Mouse (Mus musculus): ENCODE data around the gene Ebpl.

Gene Ebpl

DNA sequence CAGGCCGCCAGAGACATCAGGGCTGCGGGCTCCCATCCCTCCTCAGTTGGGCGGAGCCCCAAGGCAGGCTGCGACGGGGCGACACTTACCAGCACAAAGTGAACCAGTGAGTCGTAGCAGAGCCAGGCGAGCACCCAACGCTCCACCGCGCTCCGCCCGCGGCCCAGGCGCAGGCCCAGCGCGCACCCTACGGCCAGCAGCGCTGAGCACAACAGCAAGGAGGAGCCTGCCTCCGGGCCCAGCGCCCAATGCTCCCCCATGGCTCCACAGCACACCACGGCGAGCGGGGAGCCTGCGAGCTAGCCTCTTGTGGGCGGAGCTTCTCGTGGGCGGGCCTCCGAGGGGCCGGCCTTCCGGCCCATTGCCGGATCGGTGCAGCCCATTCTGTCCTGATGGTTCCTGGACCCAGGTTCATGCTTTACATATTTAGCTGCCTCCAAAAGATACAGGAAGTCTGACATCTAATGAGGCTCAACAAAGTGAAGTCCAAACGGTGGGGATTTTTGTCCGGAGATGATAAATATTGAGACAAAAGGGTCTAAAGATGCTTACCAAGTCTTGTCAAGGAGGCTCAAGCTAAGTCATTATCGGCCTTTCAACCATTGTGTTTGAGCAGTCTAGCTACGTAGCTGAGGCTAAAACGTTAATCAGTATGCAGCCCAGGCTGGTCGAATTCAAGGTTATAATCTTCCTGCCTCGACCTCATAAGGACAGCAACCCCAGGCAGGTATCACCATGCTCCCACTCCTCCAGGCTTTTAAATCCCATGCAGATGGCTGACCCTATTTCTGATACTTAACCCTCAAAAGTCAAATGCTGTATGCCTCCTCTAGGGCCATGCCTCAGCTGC, at the start of gene Ebpl:
Gene Ebpl (minus strand): TSS at position 309 of the 850 bp plus-strand sequence.
- DNase-seq: peak; percentile 89

DNA sequence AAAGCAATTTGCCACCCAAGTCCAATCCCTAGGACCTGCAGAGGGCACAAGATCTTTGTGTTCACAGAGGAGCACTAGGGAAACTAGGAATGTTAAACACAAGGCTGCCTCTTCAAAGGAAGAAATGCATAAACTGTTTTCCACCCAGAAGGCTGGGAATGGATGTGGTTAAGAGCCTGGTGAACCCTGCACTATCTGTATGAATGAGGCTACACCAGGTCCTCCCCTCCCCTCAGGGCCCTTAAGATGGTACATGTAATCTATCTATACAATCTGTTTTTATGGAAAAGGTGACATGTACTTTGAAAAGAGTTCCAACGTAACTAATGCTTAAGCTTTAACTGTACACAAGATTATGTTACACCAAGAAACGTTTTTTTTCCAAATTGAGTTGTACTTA, 49.8 kb upstream of the Ebpl start:
- no peak for DNase-seq

DNA sequence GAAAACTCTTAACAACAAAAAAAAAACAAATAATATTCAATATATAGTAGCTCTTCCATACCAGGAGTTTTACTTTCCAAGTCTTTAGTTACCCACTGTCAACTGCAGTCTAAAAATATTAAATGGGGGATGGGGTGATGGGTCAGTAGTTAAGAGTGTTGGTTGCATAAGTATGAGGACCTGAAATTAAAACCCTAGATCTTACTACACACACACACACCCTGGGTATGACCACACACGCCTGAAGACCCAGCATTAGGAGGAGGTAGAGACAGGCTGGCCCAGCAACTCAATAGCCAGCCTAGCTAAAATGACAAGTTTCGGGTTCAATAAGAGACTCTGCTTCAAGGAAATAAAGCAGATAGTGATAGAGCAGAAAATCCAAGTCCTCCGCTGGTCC, 46.8 kb upstream of the Ebpl start:
- DNase-seq: no peak

- DNase-seq: no peak
These were observed 45.5 kb upstream of the Ebpl start for GRCm38 (mm10) chr14:61405761-61406160.

- DNase-seq: no peak
These were observed 44.7 kb upstream of the Ebpl start for GRCm38 (mm10) chr14:61404941-61405340.

DNA sequence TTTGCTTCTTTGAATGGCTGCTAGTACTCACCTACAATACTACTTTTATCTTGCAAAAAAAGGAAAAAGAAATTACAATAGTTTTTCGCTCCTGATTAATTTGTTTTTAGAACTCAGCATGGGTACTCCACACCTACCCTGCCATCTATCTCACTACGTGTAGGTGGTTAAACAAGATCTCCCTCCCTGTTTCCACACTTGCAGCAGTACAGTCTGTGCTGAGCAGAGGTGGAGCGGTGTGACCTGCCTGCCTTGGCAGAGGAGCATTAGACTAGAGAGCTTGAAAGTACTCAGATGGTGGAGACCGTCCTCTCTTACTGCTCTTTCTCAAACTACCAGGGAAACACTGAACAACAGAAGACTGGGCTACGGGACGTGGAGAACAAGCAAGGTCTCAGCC, 34.5 kb upstream of the Ebpl start:
- no peak for DNase-seq

DNA sequence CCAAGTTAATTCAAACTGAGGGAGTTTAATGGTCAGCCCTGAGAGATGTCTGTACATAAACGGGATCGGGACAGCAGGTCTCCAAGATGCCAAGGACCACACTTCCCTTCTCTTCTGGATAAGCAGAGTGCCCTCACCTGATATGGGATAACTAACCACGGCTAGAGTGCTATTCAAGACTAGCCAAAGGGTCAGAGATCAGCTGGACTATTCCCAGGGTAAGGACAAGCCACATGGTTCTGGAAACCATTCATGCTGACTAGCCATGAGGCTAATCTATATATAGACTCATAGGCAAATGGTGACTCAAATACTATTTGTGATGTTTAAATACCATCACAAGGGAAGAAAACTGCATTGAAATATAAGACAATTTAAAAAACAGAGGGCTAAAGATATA, 30.3 kb upstream of the Ebpl start:
- no peak for DNase-seq

GRCm38 (mm10) chr14:61367290-61367689, 7.1 kb upstream of the Ebpl start:
- no peak for DNase-seq

DNA sequence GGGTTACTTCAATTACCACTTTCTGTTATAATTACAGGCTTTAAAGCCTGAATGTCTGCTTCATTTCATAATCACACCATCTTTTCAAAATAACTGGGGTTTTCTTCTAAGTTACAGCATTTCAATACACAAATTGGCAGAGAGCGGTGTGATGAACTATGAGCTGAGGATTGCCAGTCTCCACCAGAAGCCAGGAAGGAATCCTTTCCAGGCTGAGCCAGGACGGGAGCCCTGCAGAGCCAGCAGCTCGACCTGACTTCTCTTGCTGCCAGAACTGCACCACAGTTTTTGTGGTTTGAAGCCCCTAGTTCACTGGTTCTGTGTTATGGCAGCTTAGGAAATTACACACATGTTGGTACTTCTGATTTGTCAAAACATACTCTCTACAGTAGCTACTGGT, 4.4 kb upstream of the Ebpl start:
- DNase-seq: no peak

DNA sequence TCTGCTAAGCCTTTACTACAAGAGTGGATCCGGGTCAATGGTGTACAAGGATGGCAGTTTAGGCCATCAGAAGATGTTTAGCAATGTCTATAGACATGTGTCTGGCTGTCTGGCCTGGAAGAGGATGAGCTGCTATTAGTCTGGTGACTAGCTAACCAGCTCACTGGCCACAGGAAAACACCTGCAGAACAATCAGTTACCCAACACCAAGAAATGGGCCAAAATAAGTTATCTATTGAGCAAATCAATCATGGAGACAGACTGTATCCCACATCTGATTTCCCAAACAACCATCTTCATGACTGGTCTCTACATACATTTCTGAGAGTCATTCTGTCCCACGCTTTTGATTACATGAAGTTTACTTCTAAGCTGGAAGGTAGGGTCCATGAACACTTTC, 3.5 kb upstream of the Ebpl start:
- no peak for DNase-seq

DNA sequence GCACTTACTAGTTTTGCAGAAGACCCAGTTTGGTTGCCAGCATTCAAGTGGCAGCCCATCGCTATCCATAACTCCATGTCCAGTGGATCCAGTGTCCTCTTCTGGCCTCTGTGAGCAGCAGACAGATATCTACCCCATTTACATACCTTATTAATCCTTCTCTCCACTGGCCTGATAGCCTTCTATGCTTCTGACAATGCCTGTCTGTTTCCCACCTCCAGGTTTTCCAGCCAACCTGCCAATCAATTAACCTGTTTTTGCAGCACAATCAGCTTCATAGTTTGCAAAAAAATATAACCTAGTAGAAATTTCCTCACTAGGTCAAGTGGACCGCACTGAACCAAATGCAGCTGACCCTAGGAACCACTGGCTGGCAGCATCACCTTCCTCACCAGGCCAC, 2.0 kb upstream of the Ebpl start:
- no peak for DNase-seq

DNA sequence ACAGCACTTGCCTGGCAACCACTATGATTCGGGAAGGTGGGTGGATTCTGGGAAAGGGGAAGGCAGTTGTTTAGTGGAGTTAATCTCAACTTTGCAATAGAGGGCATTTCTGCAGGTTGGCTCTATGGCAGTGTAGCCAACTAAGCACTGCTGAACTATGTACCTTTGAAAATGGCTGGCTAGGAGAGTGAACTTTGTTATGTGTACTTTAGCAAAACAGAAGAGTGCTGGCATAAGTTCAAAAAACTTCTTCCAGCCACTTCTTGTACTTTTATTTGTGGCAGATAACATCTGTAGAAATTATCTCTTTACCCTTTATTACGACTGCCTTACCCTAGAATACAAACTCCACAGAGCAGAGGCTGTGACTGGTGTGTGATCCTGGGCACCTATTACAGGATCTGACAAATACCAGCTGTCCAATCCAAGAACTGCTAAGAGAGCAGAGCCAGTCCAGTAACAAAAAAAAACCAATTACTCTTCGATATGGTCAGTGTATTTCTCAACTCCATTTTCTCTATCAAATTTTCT, 807 bp upstream of the Ebpl start:
- no peak for DNase-seq

DNA sequence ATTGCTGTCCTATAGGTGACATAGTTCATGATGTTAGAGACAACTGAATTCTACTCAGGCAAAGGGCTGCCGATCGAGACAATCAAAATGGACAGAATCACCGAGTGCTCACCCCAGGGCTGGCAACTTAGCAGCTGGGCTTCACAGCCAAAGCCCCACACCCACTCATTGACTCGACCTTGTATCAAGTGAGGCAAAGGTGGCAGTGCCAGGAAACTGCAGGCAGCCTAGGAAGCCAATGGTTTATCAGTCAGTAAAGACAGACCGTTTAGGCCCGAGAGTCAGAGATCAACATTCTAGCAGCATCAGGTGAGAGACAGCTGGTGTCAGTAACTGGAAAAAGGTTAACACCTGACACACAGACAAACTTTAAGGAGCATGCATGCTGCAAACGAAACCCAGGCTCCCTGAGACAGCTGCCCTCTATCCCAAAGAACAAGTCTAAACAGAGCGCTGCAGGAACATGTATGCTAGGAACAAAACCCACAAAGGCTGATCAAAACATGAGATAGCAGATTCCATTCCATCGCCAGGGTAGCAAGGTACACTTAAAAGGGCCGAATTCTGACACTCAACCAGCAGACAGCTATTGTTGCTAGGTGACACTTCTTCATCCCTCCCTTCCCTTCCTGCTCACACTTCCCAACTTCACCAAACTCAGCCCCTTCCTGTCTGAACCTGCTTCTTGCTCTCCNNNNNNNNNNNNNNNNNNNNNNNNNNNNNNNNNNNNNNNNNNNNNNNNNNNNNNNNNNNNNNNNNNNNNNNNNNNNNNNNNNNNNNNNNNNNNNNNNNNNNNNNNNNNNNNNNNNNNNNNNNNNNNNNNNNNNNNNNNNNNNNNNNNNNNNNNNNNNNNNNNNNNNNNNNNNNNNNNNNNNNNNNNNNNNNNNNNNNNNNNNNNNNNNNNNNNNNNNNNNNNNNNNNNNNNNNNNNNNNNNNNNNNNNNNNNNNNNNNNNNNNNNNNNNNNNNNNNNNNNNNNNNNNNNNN, 5.7 kb downstream of the Ebpl start:
- DNase-seq: no peak

DNA sequence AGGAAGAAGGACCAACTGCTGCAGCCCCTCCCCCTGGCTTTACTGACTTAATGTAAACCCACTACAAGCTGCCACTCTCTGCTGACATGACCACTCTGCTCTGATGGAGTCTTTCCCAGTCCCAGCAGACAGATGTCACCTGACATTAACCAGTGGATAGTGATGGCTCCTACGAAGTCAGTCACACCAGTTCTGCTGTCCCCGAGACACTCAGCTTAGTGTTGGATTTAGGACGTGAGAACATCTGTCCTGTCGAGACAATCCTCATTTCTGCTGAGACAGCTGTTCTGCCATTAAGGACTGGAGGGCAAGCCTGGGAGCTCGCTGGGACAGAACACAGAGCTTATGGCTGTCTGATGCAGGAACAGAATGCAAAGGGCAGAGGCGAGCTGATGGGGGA, 9.4 kb downstream of the Ebpl start:
- no peak for DNase-seq

DNA sequence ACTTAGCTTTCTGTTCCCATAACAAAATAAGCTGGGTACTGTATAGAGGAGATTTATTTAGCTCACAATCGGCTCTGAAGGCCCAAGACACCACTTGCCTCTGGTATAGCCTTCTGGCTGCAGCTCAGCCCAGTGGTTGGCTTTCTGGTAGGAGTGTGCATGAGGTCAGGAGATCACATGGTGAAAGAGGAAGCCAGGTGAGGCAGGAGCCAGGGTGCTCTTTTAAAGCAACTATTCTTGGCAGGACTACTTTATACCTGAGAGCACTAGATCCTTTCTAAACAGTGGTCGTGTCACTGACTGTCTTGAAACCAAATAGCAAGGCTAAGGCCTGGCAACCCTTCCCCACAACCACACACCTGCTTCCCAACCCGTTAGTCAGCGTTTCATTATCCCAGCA, 10.4 kb downstream of the Ebpl start:
- no peak for DNase-seq

DNA sequence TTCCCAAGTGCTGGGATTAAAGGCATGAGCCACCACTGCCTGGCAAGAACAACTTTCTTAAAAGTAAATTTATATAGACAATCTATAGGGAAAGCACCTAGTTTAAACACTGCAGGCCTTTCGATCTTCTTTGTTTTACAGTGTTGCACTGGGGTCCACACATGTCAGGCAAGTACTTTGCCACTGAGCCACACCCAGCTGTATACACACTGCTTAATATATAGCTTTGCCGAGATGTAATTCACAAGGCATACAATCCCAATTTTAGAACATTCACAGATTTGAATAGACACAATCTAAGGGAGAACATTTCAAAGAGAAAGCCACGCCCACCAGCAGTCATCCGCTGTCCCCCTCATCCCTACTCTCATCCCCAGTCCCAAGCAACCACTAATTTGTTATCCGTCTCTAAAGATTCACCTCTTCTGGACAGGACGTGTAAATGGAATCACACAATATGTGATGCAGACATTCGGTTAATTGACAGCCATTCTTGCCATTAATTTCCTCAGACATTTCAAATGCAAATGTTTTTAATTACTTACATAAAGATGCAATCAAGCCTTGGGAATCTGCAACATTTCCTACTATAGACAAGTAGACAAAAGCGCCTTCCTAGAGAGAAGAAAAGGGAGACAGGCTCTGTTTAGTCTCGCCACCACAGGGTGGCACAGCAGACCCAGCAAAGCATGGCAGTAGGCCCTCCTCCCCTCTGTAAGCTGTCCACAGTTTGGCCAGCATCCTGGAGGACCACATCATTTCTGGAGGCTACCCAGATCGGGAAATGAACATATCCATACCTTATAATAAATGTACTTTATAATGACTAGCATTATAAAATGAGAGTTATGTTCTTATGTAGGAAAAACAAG, 13.2 kb downstream of the Ebpl start:
- no peak for DNase-seq

- no peak for DNase-seq
These were observed 15.6 kb downstream of the Ebpl start for GRCm38 (mm10) chr14:61344590-61344989.

DNA sequence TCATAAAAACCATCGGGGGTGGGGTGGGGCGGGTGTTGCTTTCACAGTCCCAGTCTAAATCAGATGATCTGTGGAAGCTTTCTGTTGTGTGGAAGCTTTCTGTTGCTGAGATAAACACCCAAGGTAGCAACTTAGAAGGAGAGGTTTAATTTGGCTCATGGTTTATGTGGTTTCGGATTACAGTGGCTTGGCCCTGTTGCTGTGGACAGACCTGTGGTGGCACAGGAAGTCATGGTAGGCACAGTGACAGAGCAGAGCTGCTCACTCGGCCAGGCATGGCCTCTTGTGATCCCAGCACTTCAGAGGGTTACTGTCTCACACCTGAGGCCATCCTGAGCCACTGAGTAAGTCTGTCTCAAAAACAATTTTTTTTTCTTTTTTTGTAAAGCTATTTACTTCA, 20.9 kb downstream of the Ebpl start:
- DNase-seq: no peak

GRCm38 (mm10) chr14:61330996-61331561, 29.2 kb downstream of the Ebpl start:
- DNase-seq: peak; percentile 72

GRCm38 (mm10) chr14:61330591-61330990, 29.6 kb downstream of the Ebpl start:
- no peak for DNase-seq

GRCm38 (mm10) chr14:61327618-61328450, 32.4 kb downstream of the Ebpl start:
- peak; percentile 72 for DNase-seq

Data from thymus, postnatal 25 days (tissue).